Mouse (Mus musculus) heart, embryonic 11.5 days (tissue): ENCODE results near the gene Myl4. TPM values are rescaled to one million over a fixed set of nuclear protein-coding genes. Genes with fewer than 3 reads are reported as not detected.

ENCODE experiments used
- ATAC-seq: fragments of 200-750 bp; cut with Nextera tagmentation; replicated peaks from 2 replicates; pipeline ENCODE4 v1.8.0; 2017; ENCODE audit warnings: moderate library complexity; ENCODE audit not compliant: insufficient number of reproducible peaks, low FRiP score, low TSS enrichment
- H3K27ac ChIP-seq: fragments of 300-500 bp; sonication (generic); 2 replicates; pipeline ENCODE4 v1.5.1; 2014; ENCODE audit warnings: mild to moderate bottlenecking, low read depth, low read length
- H3K27me3 ChIP-seq: fragments of 300-500 bp; sonication (generic); 2 replicates; pipeline ENCODE4 v1.6.1; 2014; ENCODE audit warnings: mild to moderate bottlenecking, low read length, mixed read lengths; ENCODE audit not compliant: control insufficient read depth, insufficient read depth
- H3K36me3 ChIP-seq: fragments of 300-500 bp; sonication (generic); 2 replicates; pipeline ENCODE4 v1.6.1; 2014; ENCODE audit warnings: mild to moderate bottlenecking, low read length, moderate library complexity, mixed read lengths; ENCODE audit not compliant: control insufficient read depth, insufficient read depth
- H3K4me1 ChIP-seq: fragments of 300-500 bp; sonication (generic); 2 replicates; pipeline ENCODE4 v1.6.1; 2014; ENCODE audit warnings: low read length; ENCODE audit not compliant: control insufficient read depth, insufficient read depth
- H3K4me2 ChIP-seq: fragments of 300-500 bp; sonication (generic); 2 replicates; pipeline ENCODE4 v1.6.1; 2014; ENCODE audit warnings: mild to moderate bottlenecking, moderate library complexity
- H3K4me3 ChIP-seq: fragments of 300-500 bp; sonication (generic); 2 replicates; pipeline ENCODE4 v1.5.1; 2014; ENCODE audit warnings: low read depth, low read length
- H3K9ac ChIP-seq: fragments of 300-500 bp; sonication (generic); 2 replicates; pipeline ENCODE4 v1.6.1; 2014; ENCODE audit warnings: mild to moderate bottlenecking, low read depth, low read length, moderate library complexity
- H3K9me3 ChIP-seq: fragments of 300-500 bp; sonication (generic); replicated peaks from 2 replicates; pipeline ENCODE4 v1.6.1; 2016; ENCODE audit warnings: low read length; ENCODE audit not compliant: control insufficient read depth
- WGBS: fragments of 180-500 bp; shearing (Covaris S2); extraction: QIAGEN DNeasy Blood & Tissue Kit; methylation state at CpG from one replicate; pipeline ENCODE4 v1.1.7; 2014; ENCODE audit not compliant: insufficient replicate concordance; 5-methylcytosine and 5-hydroxymethylcytosine counted together
- polyA plus RNA-seq: library from polyadenylated mRNA; unstranded; fragments of >200 nt; fragmentation: Nextera tagmentation; extraction: Ambion mirVana; gene quantifications from 2 replicates; pipeline ENCODE4 v1.2.1, GENCODE M21; 2014

The Myl4 gene
- polyA plus RNA-seq, 1 experiment from 2014 or later: 3,018 TPM

DNA sequence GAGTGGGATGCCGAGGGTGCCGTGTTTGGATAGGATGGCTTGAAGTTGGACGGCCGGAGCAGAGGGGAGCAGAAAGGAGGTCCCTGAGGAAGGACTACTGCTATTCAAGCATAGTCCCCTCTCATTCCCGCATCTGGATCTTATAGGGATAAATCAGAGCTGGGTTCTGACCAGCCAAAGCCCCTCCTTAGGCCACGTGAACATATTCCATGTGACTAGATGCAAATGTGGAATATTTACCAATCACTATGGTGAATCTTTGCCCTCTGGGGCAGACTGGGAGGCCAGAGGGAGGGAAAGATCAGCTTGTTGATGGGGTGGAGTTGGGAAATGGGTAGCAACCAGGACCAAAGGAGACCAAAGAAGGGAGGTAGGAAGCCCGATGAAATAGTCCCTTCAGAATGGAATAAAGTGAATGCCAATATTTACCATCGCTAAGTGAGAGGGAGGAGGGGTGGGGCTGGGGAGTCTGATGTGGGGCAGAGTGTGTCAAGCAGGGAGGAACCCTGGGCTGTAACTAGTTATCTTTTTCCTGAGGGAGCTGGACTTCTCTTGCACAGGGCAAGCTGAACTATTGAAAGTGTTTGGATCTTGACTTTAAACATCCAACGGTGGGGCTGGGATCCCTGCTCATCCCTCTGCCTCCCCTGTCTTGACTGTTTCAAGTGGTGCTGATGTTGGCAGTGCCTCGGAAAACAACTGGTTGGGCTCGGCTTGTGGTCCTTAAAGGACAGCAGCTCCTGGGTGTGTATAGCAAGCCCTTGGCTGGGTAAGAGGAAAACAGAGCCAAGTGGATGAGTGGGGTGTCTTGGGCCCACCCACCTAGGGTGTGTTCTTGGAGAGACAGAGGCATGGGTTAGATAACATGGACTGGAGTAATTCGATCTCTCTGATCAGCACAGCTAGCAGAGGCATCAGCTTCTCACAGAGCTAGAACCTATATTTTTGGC is 75.3 kb downstream of the Myl4 start:
- 0 out of 2 replicates have a peak, but pooled peaks have one; percentile 32 for ATAC-seq
- Histone ChIP-seq H3K27me3 (no peaks in the 10 kb centered on the region), H3K4me2 (no peak overlapping the region), H3K4me3 (no peak overlapping the region), H3K4me1 (peaks cover 23% of the 10 kb centered on the region), H3K9me3 (no peaks in the 10 kb centered on the region), H3K9ac (no peak overlapping the region), H3K27ac (no peak overlapping the region; the same call in 1 of the 2 replicates), H3K36me3 (no peaks in the 10 kb centered on the region)
- 37% methylated on average over 12 of the region's 12 CpGs for WGBS

DNA sequence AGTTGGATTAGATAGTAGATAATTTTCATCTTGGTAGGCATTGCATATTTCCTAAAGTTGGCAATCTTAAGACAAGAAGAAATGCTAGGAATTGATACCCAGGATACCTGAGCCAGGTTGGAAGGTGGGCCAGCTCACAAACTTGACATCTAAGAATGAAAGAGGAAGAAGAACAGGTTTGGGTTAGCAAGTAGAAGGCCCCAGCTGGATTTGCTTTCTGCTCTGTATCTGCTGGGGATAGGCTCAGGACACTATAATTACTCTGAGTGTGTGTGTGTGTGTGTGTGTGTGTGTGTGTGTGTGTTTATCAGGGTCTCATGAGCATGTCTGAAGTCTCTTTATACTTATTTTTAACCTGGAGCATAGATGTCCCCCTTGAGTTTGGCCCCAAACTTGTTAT is 76.2 kb downstream of the Myl4 start:
- Histone ChIP-seq H3K4me3 (no peak overlapping the region), H3K9ac (no peak overlapping the region), H3K27me3 (no peaks in the 10 kb centered on the region), H3K4me2 (no peak overlapping the region), H3K27ac (no peak overlapping the region), H3K36me3 (no peaks in the 10 kb centered on the region), H3K4me1 (peaks cover 23% of the 10 kb centered on the region), H3K9me3 (no peaks in the 10 kb centered on the region)
- no peak for ATAC-seq

GRCm38 (mm10) chr11:104627616-104628301 is 77.3 kb downstream of the Myl4 start:
- 62% methylated on average over 11 of the region's 11 CpGs for WGBS
- Histone ChIP-seq H3K27ac (no peak overlapping the region), H3K27me3 (no peaks in the 10 kb centered on the region), H3K4me1 (peaks cover 17% of the 10 kb centered on the region), H3K9me3 (no peaks in the 10 kb centered on the region), H3K4me2 (no peak overlapping the region), H3K36me3 (no peaks in the 10 kb centered on the region), H3K4me3 (no peak overlapping the region), H3K9ac (no peak overlapping the region)
- no peak for ATAC-seq

- H3K9ac ChIP-seq: no peak overlapping the region
Measured at GRCm38 (mm10) chr11:104628566-104628965, 78.1 kb downstream of the Myl4 start.

GRCm38 (mm10) chr11:104630185-104630835 is 79.8 kb downstream of the Myl4 start:
- Histone ChIP-seq H3K4me3 (no peak overlapping the region), H3K36me3 (no peaks in the 10 kb centered on the region), H3K9me3 (no peaks in the 10 kb centered on the region), H3K4me2 (no peak overlapping the region), H3K4me1 (0 out of 2 replicates have a peak, but pooled peaks cover 11% of the 10 kb centered on the region), H3K27me3 (no peaks in the 10 kb centered on the region), H3K9ac (no peak overlapping the region), H3K27ac (no peak overlapping the region)
- whole genome bisulfite sequencing: 56% methylated on average over 7 of the region's 7 CpGs
- ATAC-seq: no peak

More at GRCm38 (mm10) chr11:104628566-104628965, 78.1 kb downstream of the Myl4 start:
- 72% methylated on average over 5 of the region's 5 CpGs for WGBS
- Histone ChIP-seq H3K27me3 (no peaks in the 10 kb centered on the region), H3K36me3 (no peaks in the 10 kb centered on the region), H3K4me2 (no peak overlapping the region), H3K27ac (no peak overlapping the region), H3K4me1 (peaks cover 17% of the 10 kb centered on the region), H3K4me3 (no peak overlapping the region), H3K9me3 (no peaks in the 10 kb centered on the region)
- ATAC-seq: no peak

DNA sequence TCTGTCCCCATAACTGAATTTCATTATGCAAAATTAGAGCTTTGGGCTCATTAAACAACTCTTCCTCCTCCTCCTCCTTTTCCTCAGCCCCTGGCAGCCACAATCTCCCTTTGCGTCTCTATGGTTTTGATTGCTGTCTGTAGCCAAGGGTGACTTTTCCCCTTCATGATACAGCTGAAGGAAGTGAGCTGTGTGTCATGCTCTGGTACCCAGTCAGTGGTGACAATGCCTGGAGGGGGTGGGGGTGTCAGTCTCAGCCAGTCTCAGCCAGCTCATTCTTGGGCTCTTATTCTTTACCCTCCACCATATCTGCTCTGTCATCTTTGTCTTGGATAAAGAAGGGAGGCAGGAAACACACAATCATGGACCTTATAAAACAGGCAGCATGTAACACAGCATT is 80.8 kb downstream of the Myl4 start:
- 0 out of 2 replicates have a peak, but pooled peaks cover 3% of the 10 kb centered on the region for H3K4me1 ChIP-seq
- WGBS: 60% methylated on average over 1 of the region's 1 CpGs
- no peak overlapping the region for H3K9ac ChIP-seq
- ATAC-seq: no peak
- no peak overlapping the region for H3K4me2 ChIP-seq
- H3K36me3 ChIP-seq: no peaks in the 10 kb centered on the region
- no peak overlapping the region for H3K4me3 ChIP-seq
- no peaks in the 10 kb centered on the region for H3K9me3 ChIP-seq
- H3K27ac ChIP-seq: no peak overlapping the region
- H3K27me3 ChIP-seq: no peaks in the 10 kb centered on the region

GRCm38 (mm10) chr11:104637010-104637409 is 86.5 kb downstream of the Myl4 start:
- Histone ChIP-seq H3K36me3 (no peaks in the 10 kb centered on the region), H3K27me3 (no peaks in the 10 kb centered on the region), H3K4me2 (no peak overlapping the region), H3K27ac (no peak overlapping the region), H3K4me3 (no peak overlapping the region), H3K9ac (no peak overlapping the region), H3K9me3 (no peaks in the 10 kb centered on the region), H3K4me1 (no peaks in the 10 kb centered on the region)
- ATAC-seq: no peak
- WGBS: 89% methylated on average over 14 of the region's 14 CpGs

DNA sequence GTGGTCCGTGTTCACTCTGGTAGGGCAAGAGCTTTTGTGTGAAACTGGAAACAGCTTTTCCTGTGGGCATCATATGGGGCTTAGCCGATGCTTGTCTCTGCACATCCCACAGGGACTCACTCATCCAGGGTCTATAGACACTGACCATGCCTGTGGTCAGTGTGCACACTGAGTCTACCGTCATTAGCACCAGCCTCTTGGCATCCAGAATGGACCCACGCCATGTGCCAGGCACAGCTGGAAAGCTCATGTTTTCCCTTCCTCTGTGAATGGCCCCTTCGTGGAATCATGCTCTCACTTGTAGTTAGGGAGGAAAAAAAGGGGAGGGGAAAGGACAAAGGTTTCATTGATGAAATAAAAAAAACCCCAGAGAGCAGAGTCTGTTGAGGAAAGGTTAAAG is 87.5 kb downstream of the Myl4 start:
- Histone ChIP-seq H3K27me3 (no peaks in the 10 kb centered on the region), H3K9me3 (no peaks in the 10 kb centered on the region), H3K4me2 (no peak overlapping the region), H3K27ac (no peak overlapping the region), H3K4me3 (no peak overlapping the region), H3K9ac (no peak overlapping the region), H3K36me3 (no peaks in the 10 kb centered on the region), H3K4me1 (no peaks in the 10 kb centered on the region)
- ATAC-seq: no peak
- 72% methylated on average over 5 of the region's 5 CpGs for WGBS
